Mouse (Mus musculus) lung, adult 2 months (tissue): ENCODE data around the gene Tmem198. TPM values are rescaled to one million over a fixed set of nuclear protein-coding genes. Genes with fewer than 3 reads are reported as not detected.

Experiments
- DNase-seq: peaks from one replicate; pipeline ENCODE4 v3.0.0; 2022
- H3K4me1 ChIP-seq: fragments of 200-500 bp; 2 replicates; pipeline ENCODE4 v1.6.1; 2011; ENCODE audit warnings: low read length; ENCODE audit not compliant: control insufficient read depth, insufficient read depth
- H3K4me3 ChIP-seq: fragments of 200-500 bp; replicated peaks from 2 replicates; pipeline ENCODE3; 2011; ENCODE audit warnings: low read depth, mild to moderate bottlenecking, control low read depth, low read length; ENCODE audit errors: extremely low read depth
- CTCF ChIP-seq: fragments of 200-500 bp; IDR thresholded peaks from 2 replicates; pipeline ENCODE4 v1.5.1; 2011; ENCODE audit warnings: mild to moderate bottlenecking, low read length, control low read depth; ENCODE audit not compliant: insufficient read depth
- POLR2A ChIP-seq: fragments of 200-500 bp; IDR thresholded peaks from 2 replicates; pipeline ENCODE4 v1.6.1; 2011; ENCODE audit warnings: low read depth, mild to moderate bottlenecking, control low read depth, low read length, borderline replicate concordance; ENCODE audit errors: extremely low read depth
- WGBS: fragments of 180-500 bp; shearing (Covaris S2); methylation state at CpG from one replicate; pipeline ENCODE4 v1.1.7; 2018; 5-methylcytosine and 5-hydroxymethylcytosine counted together
- polyA plus RNA-seq: library from polyadenylated mRNA; depleted of rRNA; stranded (reverse); fragments of >200 nt; gene quantifications from 2 replicates; pipeline ENCODE4 v1.2.3, GENCODE M21; 2012

Gene Tmem198
- polyA plus RNA-seq, 1 experiment = 5.2 TPM

DNA sequence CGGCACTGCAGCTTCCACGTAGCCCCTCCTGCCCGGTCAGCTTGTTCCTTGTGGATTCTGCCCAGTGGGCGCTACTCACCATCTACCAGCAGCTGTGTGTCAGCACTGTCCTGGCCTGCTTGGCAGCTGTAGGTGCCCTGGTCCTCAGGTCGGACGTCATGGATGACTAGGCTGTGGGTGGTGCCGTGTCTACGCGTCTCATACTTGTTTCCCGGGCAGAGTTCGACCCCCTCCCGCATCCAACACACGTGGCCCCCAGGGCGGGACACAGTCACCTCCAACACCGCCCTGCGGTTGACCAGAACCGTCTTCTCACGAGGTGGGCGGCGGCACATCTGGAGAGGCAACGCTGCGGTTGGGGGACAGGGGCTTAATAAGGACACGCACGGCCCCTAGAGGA lies 7.2 kb downstream of the Tmem198 start:
- peaks cover 2% of the 10 kb centered on the region; the same call in 1 of the 2 replicates for H3K4me1 ChIP-seq
- 37% methylated on average over 24 of the region's 24 CpGs for WGBS
- H3K4me3 ChIP-seq = no peak overlapping the region
- TF ChIP-seq POLR2A = no peak
- no peak for TF ChIP-seq CTCF
- DNase-seq = no peak

- 18% methylated on average over 13 of the region's 13 CpGs for WGBS
- Histone ChIP-seq H3K4me1 (peaks cover 2% of the 10 kb centered on the region; the same call in 1 of the 2 replicates), H3K4me3 (peak overlapping the region; percentile 55)
- TF ChIP-seq POLR2A = no peak
- TF ChIP-seq CTCF = no peak
- no peak for DNase-seq
These were observed 7.7 kb downstream of the Tmem198 start for GRCm38 (mm10) chr1:75487040-75487404.

- H3K4me1 ChIP-seq = peaks cover 2% of the 10 kb centered on the region; the same call in 1 of the 2 replicates
- no peak for TF ChIP-seq POLR2A
- TF ChIP-seq CTCF = no peak
- peak overlapping the region; percentile 55 for H3K4me3 ChIP-seq
- peak; percentile 81 for DNase-seq
- WGBS = 5% methylated on average over 62 of the region's 62 CpGs
These were observed 8.3 kb downstream of the Tmem198 start for GRCm38 (mm10) chr1:75487405-75488161.

- H3K4me3 ChIP-seq = no peak overlapping the region
- peaks cover 2% of the 10 kb centered on the region; the same call in 1 of the 2 replicates for H3K4me1 ChIP-seq
- TF ChIP-seq POLR2A (no peak), CTCF (no peak)
- DNase-seq = no peak
- 92% methylated on average over 34 of the region's 34 CpGs for WGBS
These were observed 11.6 kb downstream of the Tmem198 start for GRCm38 (mm10) chr1:75490785-75491551.

- peaks cover 2% of the 10 kb centered on the region; the same call in 1 of the 2 replicates for H3K4me1 ChIP-seq
- WGBS = 79% methylated on average over 24 of the region's 24 CpGs
- DNase-seq = no peak
- H3K4me3 ChIP-seq = no peak overlapping the region
- TF ChIP-seq POLR2A = no peak
- TF ChIP-seq CTCF = no peak
These were observed 13.3 kb downstream of the Tmem198 start for GRCm38 (mm10) chr1:75492579-75493170.

GRCm38 (mm10) chr1:75494878-75495548 lies 15.7 kb downstream of the Tmem198 start:
- 68% methylated on average over 12 of the region's 12 CpGs for WGBS
- TF ChIP-seq CTCF = peak; percentile 74
- no peak for TF ChIP-seq POLR2A
- Histone ChIP-seq H3K4me1 (no peaks in the 10 kb centered on the region), H3K4me3 (no peak overlapping the region)
- peak; percentile 23 for DNase-seq

- WGBS = 85% methylated on average over 4 of the region's 4 CpGs
- Histone ChIP-seq H3K4me1 (no peaks in the 10 kb centered on the region), H3K4me3 (no peak overlapping the region)
- TF ChIP-seq POLR2A (no peak), CTCF (no peak)
- no peak for DNase-seq
These were observed 19.6 kb downstream of the Tmem198 start for GRCm38 (mm10) chr1:75498897-75499296.

GRCm38 (mm10) chr1:75499441-75499840 lies 20.1 kb downstream of the Tmem198 start:
- no peak for DNase-seq
- TF ChIP-seq POLR2A = no peak
- 0 out of 2 replicates have a peak, but pooled peaks have one; percentile 1 for TF ChIP-seq CTCF
- Histone ChIP-seq H3K4me1 (no peaks in the 10 kb centered on the region), H3K4me3 (no peak overlapping the region)
- 81% methylated on average over 7 of the region's 7 CpGs for WGBS

- no peak overlapping the region for H3K4me3 ChIP-seq
- no peaks in the 10 kb centered on the region for H3K4me1 ChIP-seq
- WGBS = 94% methylated on average over 9 of the region's 9 CpGs
- no peak for TF ChIP-seq POLR2A
- no peak for TF ChIP-seq CTCF
- DNase-seq = no peak
These were observed 22.6 kb downstream of the Tmem198 start for GRCm38 (mm10) chr1:75501905-75502304.
